Mouse (Mus musculus): ENCODE results near the gene Tnfrsf25. TPM values are rescaled to one million over a fixed set of nuclear protein-coding genes. Genes with fewer than 3 reads are reported as not detected.

Tnfrsf25 gene
- total RNA-seq, 2 experiments from 2014 or later, result 1.5 TPM; not detected in 1

GRCm38 (mm10) chr4:152120311-152121182 is 4.8 kb downstream of the Tnfrsf25 start:
- ATAC-seq (replicated peaks; ENCODE audit: poor library complexity), result no peak

- ATAC-seq (replicated peaks; ENCODE audit: poor library complexity), result no peak
Measured at GRCm38 (mm10) chr4:152121183-152121505, 5.4 kb downstream of the Tnfrsf25 start.

- peak; percentile 47 for ATAC-seq (replicated peaks; ENCODE audit: poor library complexity)
Measured at GRCm38 (mm10) chr4:152124361-152124961, 8.7 kb downstream of the Tnfrsf25 start.

- peak; percentile 4; the same call in 1 of the 2 replicates for ATAC-seq (replicated peaks; ENCODE audit: poor library complexity)
Measured at GRCm38 (mm10) chr4:152125161-152126025, 9.7 kb downstream of the Tnfrsf25 start.

GRCm38 (mm10) chr4:152126026-152126920 is 10.5 kb downstream of the Tnfrsf25 start:
- ATAC-seq (replicated peaks; ENCODE audit: poor library complexity), result no peak

- no peak for ATAC-seq (replicated peaks; ENCODE audit: poor library complexity)
Measured at GRCm38 (mm10) chr4:152127884-152128283, 12.2 kb downstream of the Tnfrsf25 start.

GRCm38 (mm10) chr4:152128784-152129183 is 13.1 kb downstream of the Tnfrsf25 start:
- ATAC-seq (replicated peaks; ENCODE audit: poor library complexity), result no peak

- no peak for ATAC-seq (replicated peaks; ENCODE audit: poor library complexity)
Measured at GRCm38 (mm10) chr4:152129395-152129930, 13.7 kb downstream of the Tnfrsf25 start.

GRCm38 (mm10) chr4:152130771-152131653 is 15.3 kb downstream of the Tnfrsf25 start:
- peak; percentile 59 for ATAC-seq (replicated peaks; ENCODE audit: poor library complexity)

GRCm38 (mm10) chr4:152131809-152132771 is 16.4 kb downstream of the Tnfrsf25 start:
- ATAC-seq (replicated peaks; ENCODE audit: poor library complexity), result no peak

- ATAC-seq (replicated peaks; ENCODE audit: poor library complexity), result no peak
Measured at GRCm38 (mm10) chr4:152132772-152133169, 17.0 kb downstream of the Tnfrsf25 start.

GRCm38 (mm10) chr4:152133213-152133612 is 17.5 kb downstream of the Tnfrsf25 start:
- ATAC-seq (replicated peaks; ENCODE audit: poor library complexity), result no peak

GRCm38 (mm10) chr4:152134507-152134906 is 18.8 kb downstream of the Tnfrsf25 start:
- ATAC-seq (replicated peaks; ENCODE audit: poor library complexity), result peak; percentile 46

- ATAC-seq (replicated peaks; ENCODE audit: poor library complexity), result no peak
Measured at GRCm38 (mm10) chr4:152135363-152135762, 19.6 kb downstream of the Tnfrsf25 start.

GRCm38 (mm10) chr4:152136112-152136875 is 20.6 kb downstream of the Tnfrsf25 start:
- ATAC-seq (replicated peaks; ENCODE audit: poor library complexity), result peak; percentile 25; the same call in 1 of the 2 replicates

- ATAC-seq (replicated peaks; ENCODE audit: poor library complexity), result no peak
Measured at GRCm38 (mm10) chr4:152136876-152137250, 21.1 kb downstream of the Tnfrsf25 start.
